ENCODE assay signal across 28 mouse cellular contexts in genomic region chr2:170528061-170528460, GRCm38 (mm10). TPM values are rescaled to one million over a fixed set of nuclear protein-coding genes. Genes with fewer than 3 reads are reported as not detected.
A peak's percentile ranks its signal among the peaks of the same experiment; 100 is the strongest.
DNase-seq lines count a peak whose midpoint lies in the region; ATAC-seq lines count a peak whose summit lies in the region.
"Had no signal": no experiment of that assay in that cellular context is flagged by ENCODE, and none has a peak within 500 bp of the region (broad histone marks: within the 10 kb centered on the region; RNA-seq: fewer than 3 reads in every experiment).

No protein-coding gene starts in this region.

- DNase-seq in cerebellum, postnatal 10 days: peak; percentile 31 to 38
- no peak for DNase-seq in cerebellum, postnatal 4 days (ENCODE audit: low spot score in 2 of 2)
- peak; percentile 34 for DNase-seq in kidney, adult 18-20 months
- DNase-seq in kidney, postnatal 14 days: peak; percentile 18
- DNase-seq in kidney, adult 9 months: no peak
- DNase-seq in brain, adult 2 months (ENCODE audit: low read depth, low spot score): peak; percentile 37
- no peak for DNase-seq in liver, embryonic 11.5 days (ENCODE audit: low spot score)
- DNase-seq: adrenal gland, adult 2 months; adrenal gland, postnatal 10 days; adrenal gland, postnatal 25 days; B cell, adult 2 months; cerebellum, adult 11-12 months; cerebellum, adult 2 months; cerebellum, adult 9-10 months; cerebellum, postnatal 14 days; cerebellum, postnatal 36 days; forebrain, postnatal 0 days had no signal

- no peaks in the 10 kb centered on the region for H3K27me3 ChIP-seq in kidney, embryonic 15.5 days
- no peaks in the 10 kb centered on the region for H3K27me3 ChIP-seq in liver, embryonic 11.5 days (replicated peaks; ENCODE audit: control insufficient read depth, insufficient read depth, low read length)
- H3K27me3 ChIP-seq: CH12.LX; embryonic facial prominence, embryonic 12.5 days; forebrain, embryonic 13.5 days; forebrain, embryonic 15.5 days; Patski had no signal

- H3K36me3 ChIP-seq in kidney, embryonic 15.5 days: no peaks in the 10 kb centered on the region
- H3K36me3 ChIP-seq in liver, embryonic 11.5 days (ENCODE audit: control insufficient read depth, insufficient read depth, low read length): no peaks in the 10 kb centered on the region
- H3K36me3 ChIP-seq: embryonic facial prominence, embryonic 10.5 days; embryonic facial prominence, embryonic 12.5 days; forebrain, embryonic 15.5 days; G1E had no signal

- no peak overlapping the region for H3K4me3 ChIP-seq in kidney, embryonic 15.5 days (replicated peaks)
- H3K4me3 ChIP-seq in liver, embryonic 11.5 days (ENCODE audit: low read depth, low read length): no peak overlapping the region
- H3K4me3 ChIP-seq: embryonic facial prominence, embryonic 10.5 days; embryonic facial prominence, embryonic 12.5 days; forebrain, embryonic 13.5 days; forebrain, embryonic 15.5 days had no signal

- H3K4me1 ChIP-seq in kidney, embryonic 15.5 days: no peaks in the 10 kb centered on the region
- no peaks in the 10 kb centered on the region for H3K4me1 ChIP-seq in liver, embryonic 11.5 days (replicated peaks; ENCODE audit: control insufficient read depth, insufficient read depth, low read length)
- H3K4me1 ChIP-seq: embryonic facial prominence, embryonic 10.5 days; embryonic facial prominence, embryonic 12.5 days; forebrain, embryonic 13.5 days; forebrain, embryonic 15.5 days had no signal

- ATAC-seq in kidney, embryonic 15.5 days (replicated peaks; ENCODE audit: low FRiP score): no peak
- no peak for ATAC-seq in liver, embryonic 11.5 days (replicated peaks; ENCODE audit: low FRiP score)
- ATAC-seq: CD4-positive, CD25-positive, alpha-beta regulatory T cell, adult 4 months; forebrain, embryonic 13.5 days; forebrain, embryonic 15.5 days; forebrain, postnatal 0 days; Patski had no signal

- H3K9ac ChIP-seq in kidney, embryonic 15.5 days: no peak overlapping the region
- no peak overlapping the region for H3K9ac ChIP-seq in liver, embryonic 11.5 days (ENCODE audit: low read depth, low read length)
- H3K9ac ChIP-seq: embryonic facial prominence, embryonic 12.5 days; forebrain, embryonic 13.5 days; forebrain, embryonic 15.5 days; forebrain, postnatal 0 days had no signal

- H3K4me2 ChIP-seq in kidney, embryonic 15.5 days: no peak overlapping the region
- H3K4me2 ChIP-seq in liver, embryonic 11.5 days: no peak overlapping the region
- H3K4me2 ChIP-seq: embryonic facial prominence, embryonic 12.5 days; forebrain, embryonic 13.5 days; forebrain, embryonic 15.5 days had no signal

- H3K27ac ChIP-seq in kidney, embryonic 15.5 days: no peak overlapping the region
- no peak overlapping the region for H3K27ac ChIP-seq in liver, embryonic 11.5 days (ENCODE audit: low read depth, low read length)
- H3K27ac ChIP-seq: embryonic facial prominence, embryonic 10.5 days; embryonic facial prominence, embryonic 12.5 days; forebrain, embryonic 13.5 days; forebrain, embryonic 15.5 days had no signal

- no peaks in the 10 kb centered on the region for H3K9me3 ChIP-seq in kidney, embryonic 15.5 days (replicated peaks)
- H3K9me3 ChIP-seq in liver, embryonic 11.5 days (ENCODE audit: control insufficient read depth, low read length): no peaks in the 10 kb centered on the region
- H3K9me3 ChIP-seq: embryonic facial prominence, embryonic 10.5 days; embryonic facial prominence, embryonic 12.5 days; forebrain, embryonic 13.5 days; forebrain, embryonic 15.5 days had no signal

- WGBS in kidney, embryonic 15.5 days: 83% methylated on average over 16 of the region's 16 CpGs
- WGBS in liver, embryonic 11.5 days: 95% methylated on average over 16 of the region's 16 CpGs

RNA-seq across cellular contexts. Expression of gene Cyp24a1, which starts 31.1 kb away (rescaled TPM):
- 1.7 and 1.8 TPM in 2 replicates for polyA plus RNA-seq in kidney, embryonic 15.5 days (2015; fragmentation: Nextera tagmentation; extraction: Ambion mirVana)
- not detected in 2 replicates for polyA plus RNA-seq in liver, embryonic 11.5 days (2014; fragmentation: Nextera tagmentation; extraction: Ambion mirVana)
- polyA plus RNA-seq: CD4-positive, CD25-positive, alpha-beta regulatory T cell, adult 4 months; embryonic facial prominence, embryonic 10.5 days; embryonic facial prominence, embryonic 12.5 days; embryonic facial prominence, embryonic 14.5 days; forebrain, embryonic 11.5 days; forebrain, postnatal 0 days; G1E had no signal

RNA-seq across cellular contexts. Expression of gene Pfdn4, which starts 31.8 kb away (rescaled TPM):
- polyA plus RNA-seq in kidney, embryonic 15.5 days (2015; fragmentation: Nextera tagmentation; extraction: Ambion mirVana): 77.8 and 103 TPM in 2 replicates
- polyA plus RNA-seq in liver, embryonic 11.5 days (2014; fragmentation: Nextera tagmentation; extraction: Ambion mirVana): 85.7 and 101 TPM in 2 replicates

Comparison
In these comparisons a context has a peak if more than half of its experiments do, and no peak if none do; other contexts are left out.
1. DNase-seq: peak in cerebellum, postnatal 10 days (2 of 2), kidney, adult 18-20 months (single experiment), kidney, postnatal 14 days (single experiment) and brain, adult 2 months (single experiment); none in cerebellum, postnatal 4 days (0 of 2), kidney, adult 9 months (single experiment) and liver, embryonic 11.5 days (single experiment).